Mouse (Mus musculus) liver, adult (tissue): ENCODE data around the gene Cyp24a1.

ENCODE experiments used
- GATA4 ChIP-seq: IDR thresholded peaks from 2 replicates; pipeline ENCODE4 v1.6.1; 2014; ENCODE audit warnings: mild to moderate bottlenecking, low read length; ENCODE audit not compliant: insufficient replicate concordance

Cyp24a1 gene

GRCm38 (mm10) chr2:170508821-170509220 is 11.9 kb upstream of the Cyp24a1 start:
- TF ChIP-seq GATA4, result no peak

- TF ChIP-seq GATA4, result no peak
These were observed 10.8 kb upstream of the Cyp24a1 start for GRCm38 (mm10) chr2:170507734-170508133.

GRCm38 (mm10) chr2:170503983-170504382 is 7.0 kb upstream of the Cyp24a1 start:
- TF ChIP-seq GATA4, result no peak

- no peak for TF ChIP-seq GATA4
These were observed 6.4 kb upstream of the Cyp24a1 start for GRCm38 (mm10) chr2:170503343-170503742.

- no peak for TF ChIP-seq GATA4
These were observed 1.1 kb upstream of the Cyp24a1 start for GRCm38 (mm10) chr2:170498011-170498410.

GRCm38 (mm10) chr2:170496154-170496930 is 603 bp downstream of the Cyp24a1 start, which contains the start of gene Pfdn4:
Gene Pfdn4, plus strand, starts transcription at chr2:170496428.
- TF ChIP-seq GATA4, result no peak

- TF ChIP-seq GATA4, result no peak
These were observed 1.9 kb downstream of the Cyp24a1 start for GRCm38 (mm10) chr2:170494784-170495710.

- no peak for TF ChIP-seq GATA4
These were observed 8.9 kb downstream of the Cyp24a1 start for GRCm38 (mm10) chr2:170487890-170488502.

- no peak for TF ChIP-seq GATA4
These were observed 9.7 kb downstream of the Cyp24a1 start for GRCm38 (mm10) chr2:170487202-170487601.

GRCm38 (mm10) chr2:170483914-170484313 is 13.0 kb downstream of the Cyp24a1 start:
- no peak for TF ChIP-seq GATA4

- no peak for TF ChIP-seq GATA4
These were observed 14.9 kb downstream of the Cyp24a1 start for GRCm38 (mm10) chr2:170482019-170482540.

GRCm38 (mm10) chr2:170476643-170477042 is 20.3 kb downstream of the Cyp24a1 start:
- TF ChIP-seq GATA4, result no peak

GRCm38 (mm10) chr2:170476215-170476614 is 20.7 kb downstream of the Cyp24a1 start:
- TF ChIP-seq GATA4, result no peak

- no peak for TF ChIP-seq GATA4
These were observed 21.8 kb downstream of the Cyp24a1 start for GRCm38 (mm10) chr2:170475164-170475563.

GRCm38 (mm10) chr2:170474125-170474524 is 22.8 kb downstream of the Cyp24a1 start:
- no peak for TF ChIP-seq GATA4
